15 mouse cellular contexts compared by ENCODE assay signal in genomic region chr9:43922231-43922630, GRCm38 (mm10).
"Had no signal": no experiment of that assay in that cellular context is flagged by ENCODE, and none has a peak within 500 bp of the region (broad histone marks: within the 10 kb centered on the region; RNA-seq: fewer than 3 reads in every experiment).

No protein-coding gene starts in this region.

- H3K27ac ChIP-seq: layer of hippocampus, adult 2 months; limb, embryonic 13.5 days; liver, embryonic 14.5 days; midbrain, embryonic 12.5 days; stomach, embryonic 15.5 days had no signal

- DNase-seq: kidney, adult 18-20 months; kidney, postnatal 10 days; kidney, postnatal 4 days; left cerebral cortex, postnatal 4 days; lung, adult 18-20 months; lung, postnatal 4 days; thymus, adult 2 months; thymus, postnatal 36 days had no signal

- H3K4me3 ChIP-seq: layer of hippocampus, adult 2 months; limb, embryonic 13.5 days; midbrain, embryonic 12.5 days; myocyte; stomach, embryonic 15.5 days had no signal

- H3K9ac ChIP-seq: limb, embryonic 13.5 days; liver, embryonic 14.5 days; midbrain, embryonic 12.5 days; stomach, embryonic 15.5 days had no signal

- ATAC-seq: lung, postnatal 0 days had no signal

- H3K9me3 ChIP-seq: limb, embryonic 13.5 days; midbrain, embryonic 12.5 days; stomach, embryonic 15.5 days had no signal

- H3K36me3 ChIP-seq: limb, embryonic 13.5 days; midbrain, embryonic 12.5 days; stomach, embryonic 15.5 days had no signal

- H3K4me2 ChIP-seq: limb, embryonic 13.5 days; midbrain, embryonic 12.5 days; stomach, embryonic 15.5 days had no signal
